Mouse (Mus musculus) intestine, postnatal 0 days (tissue): ENCODE measurements around the gene Slc8a1. TPM values are rescaled to one million over a fixed set of nuclear protein-coding genes. Genes with fewer than 3 reads are reported as not detected.

Experiments
- ATAC-seq: fragments of 200-750 bp; cut with Nextera tagmentation; 2 replicates; pipeline ENCODE4 v1.8.0; 2017; ENCODE audit warnings: mild to moderate bottlenecking, moderate TSS enrichment, moderate library complexity
- H3K27ac ChIP-seq: fragments of 300-500 bp; sonication (generic); 2 replicates; pipeline ENCODE4 v1.5.1; 2014; ENCODE audit warnings: mild to moderate bottlenecking, low read depth, low read length, moderate library complexity
- H3K27me3 ChIP-seq: fragments of 300-500 bp; sonication (generic); replicated peaks from 2 replicates; pipeline ENCODE4 v1.6.1; 2014; ENCODE audit warnings: low read length, mixed read lengths; ENCODE audit not compliant: control insufficient read depth, insufficient read depth
- H3K36me3 ChIP-seq: fragments of 300-500 bp; sonication (generic); 2 replicates; pipeline ENCODE4 v1.6.1; 2014; ENCODE audit warnings: mild to moderate bottlenecking, moderate library complexity; ENCODE audit not compliant: control insufficient read depth, insufficient read depth
- H3K4me1 ChIP-seq: fragments of 300-500 bp; sonication (generic); replicated peaks from 2 replicates; pipeline ENCODE4 v1.6.1; 2014; ENCODE audit warnings: antibody characterized with exemption, low read length, mixed read lengths; ENCODE audit not compliant: control insufficient read depth, insufficient read depth
- H3K4me2 ChIP-seq: fragments of 300-500 bp; sonication (generic); replicated peaks from 2 replicates; pipeline ENCODE4 v1.6.1; 2014; ENCODE audit warnings: low read depth, mild to moderate bottlenecking, moderate library complexity
- H3K4me3 ChIP-seq: fragments of 300-500 bp; sonication (generic); 2 replicates; pipeline ENCODE4 v1.5.1; 2014; ENCODE audit warnings: low read depth, low read length
- H3K9ac ChIP-seq: fragments of 300-500 bp; sonication (generic); 2 replicates; pipeline ENCODE4 v1.6.1; 2014; ENCODE audit warnings: mild to moderate bottlenecking, low read depth, low read length
- H3K9me3 ChIP-seq: fragments of 300-500 bp; sonication (generic); 2 replicates; pipeline ENCODE4 v1.6.1; 2016; ENCODE audit warnings: mixed run types; ENCODE audit not compliant: control insufficient read depth
- CTCF ChIP-seq: sonication (generic); IDR thresholded peaks from 2 replicates; pipeline ENCODE4 v1.5.1; 2016; ENCODE audit warnings: low read depth, mild to moderate bottlenecking, control low read depth, antibody characterized with exemption, moderate library complexity
- WGBS: fragments of 180-500 bp; shearing (Covaris S2); extraction: QIAGEN DNeasy Blood & Tissue Kit; methylation state at CpG from one replicate; pipeline ENCODE4 v1.1.7; 2014; 5-methylcytosine and 5-hydroxymethylcytosine counted together
- polyA plus RNA-seq: library from polyadenylated mRNA; unstranded; fragments of >200 nt; fragmentation: Nextera tagmentation; extraction: Ambion mirVana; gene quantifications from 2 replicates; pipeline ENCODE4 v1.2.1, GENCODE M21; 2015

Slc8a1 gene
- polyA plus RNA-seq, 1 experiment from 2014 or later = 2.9 TPM

GRCm38 (mm10) chr17:81703258-81703657 is 34.9 kb downstream of the Slc8a1 start:
- no peak overlapping the region for H3K27ac ChIP-seq
- no peak for TF ChIP-seq CTCF
- H3K4me1 ChIP-seq = no peaks in the 10 kb centered on the region
- no peak overlapping the region for H3K9ac ChIP-seq
- no peaks in the 10 kb centered on the region for H3K36me3 ChIP-seq
- H3K4me2 ChIP-seq = no peak overlapping the region
- WGBS = 66% methylated on average over 2 of the region's 2 CpGs
- H3K27me3 ChIP-seq = no peaks in the 10 kb centered on the region
- H3K9me3 ChIP-seq = no peaks in the 10 kb centered on the region
- H3K4me3 ChIP-seq = no peak overlapping the region
- ATAC-seq = no peak

- H3K27ac ChIP-seq = no peak overlapping the region
- no peaks in the 10 kb centered on the region for H3K27me3 ChIP-seq
- 59% methylated on average over 4 of the region's 4 CpGs for WGBS
- no peak for ATAC-seq
- H3K4me2 ChIP-seq = no peak overlapping the region
- H3K4me1 ChIP-seq = no peaks in the 10 kb centered on the region
- no peak overlapping the region for H3K4me3 ChIP-seq
- no peaks in the 10 kb centered on the region for H3K9me3 ChIP-seq
- no peak for TF ChIP-seq CTCF
- H3K9ac ChIP-seq = no peak overlapping the region
- no peaks in the 10 kb centered on the region for H3K36me3 ChIP-seq
Measured at GRCm38 (mm10) chr17:81701701-81702100, 36.5 kb downstream of the Slc8a1 start.

GRCm38 (mm10) chr17:81698789-81699188 is 39.4 kb downstream of the Slc8a1 start:
- TF ChIP-seq CTCF = no peak
- no peaks in the 10 kb centered on the region for H3K36me3 ChIP-seq
- H3K27ac ChIP-seq = no peak overlapping the region
- H3K4me3 ChIP-seq = no peak overlapping the region
- no peaks in the 10 kb centered on the region for H3K27me3 ChIP-seq
- no peak for ATAC-seq
- no peak overlapping the region for H3K4me2 ChIP-seq
- no peaks in the 10 kb centered on the region for H3K4me1 ChIP-seq
- 25% methylated on average over 10 of the region's 10 CpGs for WGBS
- no peaks in the 10 kb centered on the region for H3K9me3 ChIP-seq
- no peak overlapping the region for H3K9ac ChIP-seq

- Histone ChIP-seq H3K27ac (no peak overlapping the region), H3K4me2 (no peak overlapping the region), H3K4me1 (no peaks in the 10 kb centered on the region), H3K9ac (no peak overlapping the region), H3K27me3 (no peaks in the 10 kb centered on the region), H3K36me3 (no peaks in the 10 kb centered on the region), H3K9me3 (no peaks in the 10 kb centered on the region), H3K4me3 (no peak overlapping the region)
- TF ChIP-seq CTCF = no peak
- no peak for ATAC-seq
- 34% methylated on average over 2 of the region's 2 CpGs for WGBS
Measured at GRCm38 (mm10) chr17:81697695-81698094, 40.5 kb downstream of the Slc8a1 start.

- Histone ChIP-seq H3K27me3 (no peaks in the 10 kb centered on the region), H3K4me2 (no peak overlapping the region), H3K36me3 (no peaks in the 10 kb centered on the region), H3K4me1 (no peaks in the 10 kb centered on the region), H3K4me3 (no peak overlapping the region), H3K27ac (no peak overlapping the region), H3K9ac (no peak overlapping the region), H3K9me3 (no peaks in the 10 kb centered on the region)
- no peak for TF ChIP-seq CTCF
- ATAC-seq = no peak
- 76% methylated on average over 1 of the region's 1 CpGs for WGBS
Measured at GRCm38 (mm10) chr17:81694977-81695376, 43.2 kb downstream of the Slc8a1 start.

GRCm38 (mm10) chr17:81679616-81680015 is 58.6 kb downstream of the Slc8a1 start:
- Histone ChIP-seq H3K36me3 (no peaks in the 10 kb centered on the region), H3K4me1 (no peaks in the 10 kb centered on the region), H3K9ac (no peak overlapping the region), H3K27ac (no peak overlapping the region), H3K4me2 (no peak overlapping the region), H3K9me3 (no peaks in the 10 kb centered on the region), H3K27me3 (no peaks in the 10 kb centered on the region), H3K4me3 (no peak overlapping the region)
- ATAC-seq = no peak
- TF ChIP-seq CTCF = no peak

GRCm38 (mm10) chr17:81677450-81677849 is 60.7 kb downstream of the Slc8a1 start:
- no peak for ATAC-seq
- Histone ChIP-seq H3K36me3 (no peaks in the 10 kb centered on the region), H3K9me3 (no peaks in the 10 kb centered on the region), H3K9ac (no peak overlapping the region), H3K27ac (no peak overlapping the region), H3K4me2 (no peak overlapping the region), H3K4me1 (no peaks in the 10 kb centered on the region), H3K27me3 (no peaks in the 10 kb centered on the region), H3K4me3 (no peak overlapping the region)
- 88% methylated on average over 2 of the region's 2 CpGs for WGBS
- TF ChIP-seq CTCF = no peak
